Mouse (Mus musculus) liver, adult 2 months (tissue): ENCODE results near the gene Cela3a. TPM values are rescaled to one million over a fixed set of nuclear protein-coding genes. Genes with fewer than 3 reads are reported as not detected.
A peak's percentile ranks its signal among the peaks of the same experiment; 100 is the strongest.
"Not testable (repeated sequence)": the region's sequence is repeated elsewhere in the genome, so short reads cannot be mapped to it uniquely, and the experiment has no call there.

Experiments
- DNase-seq: peaks from one replicate; pipeline ENCODE4 v3.0.0-alpha.2; 2011; ENCODE audit warnings: low read depth, low spot score; ENCODE audit errors: extremely low read depth
- H3K27ac ChIP-seq: fragments of 200-500 bp; replicated peaks from 2 replicates; pipeline ENCODE4 v1.5.1; 2012; ENCODE audit warnings: low read depth, mild to moderate bottlenecking, control low read depth, inconsistent platforms, low read length; ENCODE audit not compliant: insufficient read depth
- H3K27me3 ChIP-seq: fragments of 200-500 bp; 2 replicates; pipeline ENCODE4 v1.6.1; 2012; ENCODE audit warnings: mild to moderate bottlenecking, moderate library complexity, low read length, inconsistent platforms; ENCODE audit not compliant: control insufficient read depth, insufficient read depth
- H3K36me3 ChIP-seq: fragments of 200-500 bp; 2 replicates; pipeline ENCODE4 v1.6.1; 2012; ENCODE audit warnings: low read length, inconsistent platforms; ENCODE audit not compliant: control insufficient read depth, insufficient read depth
- H3K4me1 ChIP-seq: fragments of 200-500 bp; 2 replicates; pipeline ENCODE4 v1.6.1; 2011; ENCODE audit warnings: low read length; ENCODE audit not compliant: control insufficient read depth, insufficient read depth
- H3K4me3 ChIP-seq: fragments of 200-500 bp; 2 replicates; pipeline ENCODE4 v1.5.1; 2011; ENCODE audit warnings: low read depth, mild to moderate bottlenecking, control low read depth, low read length, moderate library complexity; ENCODE audit not compliant: insufficient read depth
- H3K79me2 ChIP-seq: fragments of 200-500 bp; 2 replicates; pipeline ENCODE4 v1.6.1; 2012; ENCODE audit warnings: inconsistent platforms, mild to moderate bottlenecking, low read length, moderate library complexity; ENCODE audit not compliant: control insufficient read depth, insufficient read depth
- H3K9ac ChIP-seq: fragments of 200-500 bp; 2 replicates; pipeline ENCODE4 v1.6.1; 2012; ENCODE audit warnings: low read depth, mild to moderate bottlenecking, control low read depth, inconsistent platforms, low read length
- CTCF ChIP-seq: fragments of 200-500 bp; IDR thresholded peaks from 2 replicates; pipeline ENCODE4 v1.5.1; 2011; ENCODE audit warnings: low read depth, low read length, control low read depth
- POLR2A ChIP-seq: fragments of 200-500 bp; IDR thresholded peaks from 2 replicates; pipeline ENCODE4 v1.6.1; 2011; ENCODE audit warnings: low read length, control low read depth; ENCODE audit not compliant: insufficient read depth; ENCODE audit errors: extremely low read depth
- WGBS: fragments of 180-500 bp; shearing (Covaris S2); methylation state at CpG from one replicate; pipeline ENCODE4 v1.1.7; 2018; 5-methylcytosine and 5-hydroxymethylcytosine counted together
- polyA plus RNA-seq: library from polyadenylated mRNA; depleted of rRNA; stranded (reverse); fragments of >200 nt; gene quantifications from 2 replicates; pipeline ENCODE4 v1.2.3, GENCODE M21; 2012
- total RNA-seq: library from RNA; depleted of rRNA; stranded (reverse); fragments of >200 nt; gene quantifications from 2 replicates; pipeline ENCODE4 v1.2.3, GENCODE M21; 2014

Gene Cela3a
- total and polyA plus RNA-seq, 2 experiments = not detected

DNA sequence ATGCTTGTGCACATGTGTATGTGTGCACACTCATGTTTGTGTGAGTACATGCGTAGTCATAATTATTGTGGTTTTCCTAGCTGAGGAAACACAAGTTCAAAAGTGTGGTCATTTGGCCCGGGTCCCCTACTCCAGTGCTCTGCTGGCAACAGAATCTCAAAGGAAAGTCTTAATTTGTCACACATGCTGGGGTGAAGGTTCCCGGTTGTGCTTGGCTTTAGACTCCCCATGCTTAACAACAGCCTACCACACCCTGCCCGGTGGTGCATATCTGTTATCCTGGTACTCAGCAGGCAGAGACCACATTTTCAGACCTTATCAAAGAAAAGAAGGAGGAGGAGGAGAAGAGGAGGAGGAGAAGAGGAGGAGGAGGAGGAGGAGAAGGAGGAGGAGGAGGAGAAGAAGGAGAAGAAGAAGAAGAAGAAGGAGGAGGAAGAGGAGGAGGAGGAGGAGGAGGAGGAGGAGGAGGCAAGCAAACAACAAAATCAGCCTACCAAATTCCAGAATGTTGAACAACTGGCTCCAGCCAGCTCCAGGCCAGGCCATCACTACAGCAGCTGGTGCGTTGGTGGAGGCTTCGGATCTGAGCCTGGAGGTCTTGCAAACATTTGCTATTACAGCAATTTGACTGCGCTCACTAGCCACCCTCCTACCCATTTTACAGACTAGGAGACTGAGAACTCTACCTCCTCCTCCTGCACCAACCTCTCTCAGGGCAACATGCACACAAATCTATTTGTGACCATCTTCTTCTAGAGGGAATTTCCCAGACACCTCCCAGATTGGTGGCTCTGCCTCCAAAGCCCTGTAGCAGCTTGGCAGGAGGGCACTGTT, 38.0 kb upstream of the Cela3a start:
- WGBS = 69% methylated on average over 7 of the region's 7 CpGs
- DNase-seq = no peak
- no peaks in the 10 kb centered on the region for H3K79me2 ChIP-seq
- no peak overlapping the region for H3K27ac ChIP-seq
- H3K36me3 ChIP-seq = no peaks in the 10 kb centered on the region
- no peaks in the 10 kb centered on the region for H3K27me3 ChIP-seq
- no peaks in the 10 kb centered on the region for H3K4me1 ChIP-seq
- no peak for TF ChIP-seq POLR2A
- TF ChIP-seq CTCF = no peak
- no peak overlapping the region for H3K4me3 ChIP-seq
- H3K9ac ChIP-seq = no peak overlapping the region

DNA sequence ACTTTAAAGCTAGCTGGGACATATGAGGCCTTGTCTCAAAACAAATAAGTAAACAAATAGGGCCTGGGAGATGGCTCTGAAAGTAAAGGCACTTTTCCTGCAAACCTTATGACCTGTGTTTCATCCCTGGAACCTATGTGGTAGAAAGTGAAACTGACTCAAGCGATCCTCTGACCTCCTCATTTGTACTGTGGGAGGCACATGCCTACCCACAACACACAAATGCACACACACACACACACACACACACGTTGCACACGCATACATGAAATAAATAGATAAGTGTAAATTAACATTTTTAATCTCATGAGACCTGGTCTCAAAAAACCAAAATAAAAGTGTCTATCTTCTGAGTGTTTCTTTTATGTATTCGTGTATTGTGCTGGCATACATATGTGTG, 36.3 kb upstream of the Cela3a start:
- Histone ChIP-seq H3K27me3 (no peaks in the 10 kb centered on the region), H3K36me3 (no peaks in the 10 kb centered on the region), H3K79me2 (no peaks in the 10 kb centered on the region), H3K4me1 (no peaks in the 10 kb centered on the region), H3K9ac (no peak overlapping the region), H3K4me3 (no peak overlapping the region), H3K27ac (no peak overlapping the region)
- WGBS = 84% methylated on average over 4 of the region's 4 CpGs
- no peak for DNase-seq
- TF ChIP-seq CTCF (no peak), POLR2A (no peak)

DNA sequence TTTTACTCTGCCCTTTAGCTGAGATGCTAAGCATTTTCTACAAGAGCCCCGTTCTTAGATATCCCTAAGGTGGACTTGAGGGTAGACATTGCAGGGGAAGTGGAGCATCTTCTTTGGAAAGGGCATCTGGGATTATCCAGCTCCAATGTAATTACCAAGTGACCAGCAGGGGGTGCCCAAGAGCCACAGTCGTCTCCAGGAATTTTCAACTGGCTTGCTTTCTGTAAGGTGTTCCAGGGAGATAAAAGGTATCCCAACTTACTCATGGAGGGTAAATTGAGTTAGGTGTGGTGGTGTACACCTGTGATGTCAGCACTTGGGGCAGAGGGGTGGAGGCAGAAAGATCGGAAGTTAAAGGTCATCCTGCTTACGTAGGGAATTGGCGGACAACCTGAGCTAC, 34.0 kb upstream of the Cela3a start:
- 31% methylated on average over 5 of the region's 5 CpGs for WGBS
- TF ChIP-seq CTCF (peak; percentile 70), POLR2A (no peak)
- Histone ChIP-seq H3K27ac (no peak overlapping the region), H3K4me1 (no peaks in the 10 kb centered on the region), H3K27me3 (no peaks in the 10 kb centered on the region), H3K36me3 (no peaks in the 10 kb centered on the region), H3K4me3 (no peak overlapping the region), H3K9ac (no peak overlapping the region), H3K79me2 (no peaks in the 10 kb centered on the region)
- peak; percentile 31 for DNase-seq

DNA sequence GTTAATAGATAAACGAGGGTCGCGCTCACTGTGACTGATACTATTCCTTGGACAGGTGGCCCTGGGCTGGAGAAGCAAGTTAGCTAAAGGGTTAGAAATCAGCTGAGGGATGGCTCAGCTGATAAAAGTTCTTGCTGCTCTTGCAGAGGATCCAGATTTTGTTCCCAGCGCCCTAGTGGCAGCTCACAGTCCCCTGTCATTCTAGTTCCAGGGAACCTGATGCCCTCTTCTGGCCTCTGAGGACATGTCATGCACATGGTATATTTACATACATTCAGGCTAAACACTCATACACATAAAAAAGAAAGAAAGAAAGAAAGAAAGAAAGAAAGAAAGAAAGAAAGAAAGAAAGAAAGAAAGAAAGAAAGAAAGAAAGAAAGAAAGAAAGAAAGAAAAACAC, 31.7 kb upstream of the Cela3a start:
- no peak overlapping the region for H3K4me3 ChIP-seq
- TF ChIP-seq CTCF (no peak), POLR2A (no peak)

DNA sequence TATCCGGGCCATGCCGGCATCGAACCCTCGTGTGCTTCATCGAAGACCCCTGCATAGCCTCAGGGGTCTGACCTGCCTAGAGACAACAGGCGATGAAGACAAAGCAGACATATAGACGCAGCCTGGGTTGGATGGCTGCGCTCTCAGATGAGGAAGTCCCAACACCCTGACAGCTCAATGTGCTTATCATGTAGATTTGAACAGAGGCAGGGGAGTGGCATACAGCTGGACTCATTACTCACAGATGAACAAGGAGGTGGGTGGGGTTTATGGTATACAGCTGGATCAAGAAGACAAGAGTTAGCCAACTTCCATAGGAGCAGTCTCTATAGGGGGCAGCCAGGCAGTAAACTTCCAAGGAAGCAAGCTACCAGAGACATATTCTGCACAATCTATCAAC, 29.3 kb upstream of the Cela3a start:
- DNase-seq = no peak
- Histone ChIP-seq H3K4me1 (no peaks in the 10 kb centered on the region), H3K79me2 (no peaks in the 10 kb centered on the region), H3K27me3 (no peaks in the 10 kb centered on the region), H3K27ac (no peak overlapping the region), H3K36me3 (no peaks in the 10 kb centered on the region), H3K4me3 (no peak overlapping the region), H3K9ac (no peak overlapping the region)
- no peak for TF ChIP-seq CTCF
- no peak for TF ChIP-seq POLR2A
- WGBS = 81% methylated on average over 8 of the region's 8 CpGs

More for the DNA sequence above, 31.7 kb upstream of the Cela3a start:
- no peak for DNase-seq
- Histone ChIP-seq H3K9ac (no peak overlapping the region), H3K36me3 (no peaks in the 10 kb centered on the region), H3K27me3 (no peaks in the 10 kb centered on the region), H3K4me1 (no peaks in the 10 kb centered on the region), H3K27ac (no peak overlapping the region), H3K79me2 (no peaks in the 10 kb centered on the region)
- WGBS = 94% methylated on average over 4 of the region's 4 CpGs

DNA sequence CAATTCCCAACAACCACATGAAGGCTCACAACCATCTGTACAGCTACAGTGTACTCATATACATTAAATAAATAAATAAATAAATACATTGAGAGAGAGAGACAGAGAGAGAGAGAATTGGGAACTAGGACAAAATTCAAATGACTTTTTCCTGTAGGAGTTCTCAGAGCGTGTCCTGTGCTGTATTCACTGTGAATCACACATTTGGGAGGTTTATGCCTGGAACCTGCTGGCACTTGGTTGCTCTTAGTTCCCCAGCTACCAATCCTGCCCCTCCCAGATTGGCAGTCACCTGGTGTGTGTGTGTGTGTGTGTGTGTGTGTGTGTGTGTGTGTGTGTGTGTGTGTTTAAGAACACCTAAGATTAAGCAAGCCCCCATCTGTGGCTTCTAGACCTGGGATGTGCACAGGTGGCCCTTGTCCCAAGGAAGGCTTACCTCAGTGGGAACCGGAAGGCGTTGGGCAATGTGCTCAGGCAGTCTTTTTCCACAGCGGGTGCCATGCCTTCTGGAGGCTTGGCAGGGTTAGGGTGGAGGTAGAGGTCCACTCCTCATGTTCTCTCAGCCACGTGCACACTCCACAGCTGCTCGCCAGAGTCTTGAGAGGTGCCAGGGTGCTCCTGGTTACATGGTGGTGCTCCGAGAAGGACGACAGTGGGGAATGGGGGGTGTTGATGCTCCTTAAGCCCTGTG, 27.5 kb upstream of the Cela3a start:
- Histone ChIP-seq H3K27ac (no peak overlapping the region), H3K4me3 (no peak overlapping the region), H3K79me2 (no peaks in the 10 kb centered on the region), H3K27me3 (no peaks in the 10 kb centered on the region), H3K9ac (no peak overlapping the region), H3K36me3 (no peaks in the 10 kb centered on the region), H3K4me1 (no peaks in the 10 kb centered on the region)
- DNase-seq = no peak
- WGBS = 95% methylated on average over 8 of the region's 8 CpGs
- TF ChIP-seq CTCF (no peak), POLR2A (no peak)

DNA sequence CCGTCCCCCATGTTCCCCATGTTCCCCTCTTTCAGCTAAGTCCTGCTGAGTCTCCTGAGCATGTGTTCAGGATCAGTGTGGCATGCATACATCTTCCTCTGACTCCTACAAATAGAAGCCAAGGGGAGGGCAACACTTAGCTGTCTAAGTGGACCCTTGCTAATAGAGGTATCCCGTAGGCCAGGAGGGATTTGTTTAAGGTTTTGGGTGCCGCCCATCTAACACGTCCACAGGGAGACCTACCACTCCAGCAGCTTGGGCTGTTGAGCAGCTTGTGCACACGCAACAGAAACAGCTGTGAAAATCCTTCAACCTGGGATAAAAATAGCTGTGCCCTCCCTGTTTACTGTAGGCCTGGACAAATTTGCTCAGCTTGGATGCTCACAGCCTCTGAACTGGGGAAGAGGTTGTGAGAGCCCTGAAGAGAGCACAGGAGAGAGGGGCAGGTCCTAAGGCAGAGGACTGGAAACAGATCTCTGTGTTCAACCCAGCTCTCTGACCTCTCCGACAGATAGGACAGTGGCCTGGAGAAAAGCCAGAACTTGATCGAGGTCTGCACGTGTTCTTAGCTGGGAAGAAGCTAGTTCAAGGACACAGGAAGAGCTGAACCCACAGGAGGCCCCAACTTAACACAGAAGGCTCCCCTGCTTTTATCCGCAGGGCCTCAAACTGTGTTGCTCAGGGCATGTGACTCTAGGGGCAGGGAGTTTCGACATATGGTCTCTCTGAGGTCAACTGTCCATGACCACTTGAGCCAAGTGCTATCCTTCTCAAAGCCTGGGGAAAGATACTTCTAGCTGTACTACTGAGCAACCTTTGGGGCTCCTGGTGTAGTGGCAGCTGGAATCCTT, 23.3 kb upstream of the Cela3a start:
- H3K36me3 ChIP-seq, H3K9ac ChIP-seq, H3K27ac ChIP-seq, H3K27me3 ChIP-seq, H3K4me1 ChIP-seq, H3K79me2 ChIP-seq, H3K4me3 ChIP-seq: not testable (repeated sequence)
- 36% methylated on average over 10 of the region's 10 CpGs for WGBS
- peak; percentile 43 for DNase-seq
